Mouse (Mus musculus) forebrain, embryonic 11.5 days (tissue): ENCODE results near the gene Git2. TPM values are rescaled to one million over a fixed set of nuclear protein-coding genes. Genes with fewer than 3 reads are reported as not detected.

Experiments
- ATAC-seq: fragments of 200-750 bp; cut with Nextera tagmentation; replicated peaks from 2 replicates; pipeline ENCODE4 v1.8.0; 2017; ENCODE audit warnings: moderate TSS enrichment; ENCODE audit not compliant: low FRiP score
- DNase-seq: peaks from one replicate; pipeline ENCODE4 v3.0.0-alpha.2; 2017; ENCODE audit warnings: low spot score
- H3K27ac ChIP-seq: fragments of 300-500 bp; sonication (generic); 2 replicates; pipeline ENCODE4 v1.5.1; 2014; ENCODE audit warnings: low read depth, low read length
- H3K27me3 ChIP-seq: fragments of 300-500 bp; sonication (generic); 2 replicates; pipeline ENCODE4 v1.6.1; 2014; ENCODE audit warnings: mild to moderate bottlenecking, low read length, mixed read lengths; ENCODE audit not compliant: control insufficient read depth, insufficient read depth
- H3K36me3 ChIP-seq: fragments of 300-500 bp; sonication (generic); 2 replicates; pipeline ENCODE4 v1.6.1; 2014; ENCODE audit warnings: mild to moderate bottlenecking, low read length, moderate library complexity, mixed read lengths; ENCODE audit not compliant: control insufficient read depth, insufficient read depth
- H3K4me1 ChIP-seq: fragments of 300-500 bp; sonication (generic); replicated peaks from 2 replicates; pipeline ENCODE4 v1.6.1; 2014; ENCODE audit warnings: low read length, mixed read lengths; ENCODE audit not compliant: control insufficient read depth, insufficient read depth
- H3K4me2 ChIP-seq: fragments of 300-500 bp; sonication (generic); 2 replicates; pipeline ENCODE4 v1.6.1; 2014; ENCODE audit warnings: low read depth, mild to moderate bottlenecking, low read length, moderate library complexity, mixed read lengths; ENCODE audit not compliant: severe bottlenecking
- H3K4me3 ChIP-seq: fragments of 300-500 bp; sonication (generic); 2 replicates; pipeline ENCODE4 v1.5.1; 2014; ENCODE audit warnings: low read depth, low read length
- H3K9ac ChIP-seq: fragments of 300-500 bp; sonication (generic); 2 replicates; pipeline ENCODE4 v1.6.1; 2014; ENCODE audit warnings: low read length
- H3K9me3 ChIP-seq: fragments of 300-500 bp; sonication (generic); 2 replicates; pipeline ENCODE4 v1.6.1; 2016; ENCODE audit warnings: low read length, mixed read lengths; ENCODE audit not compliant: control insufficient read depth
- WGBS: fragments of 180-500 bp; shearing (Covaris S2); extraction: QIAGEN DNeasy Blood & Tissue Kit; methylation state at CpG from one replicate; pipeline ENCODE4 v1.1.7; 2014; 5-methylcytosine and 5-hydroxymethylcytosine counted together
- polyA plus RNA-seq: library from polyadenylated mRNA; unstranded; fragments of >200 nt; fragmentation: Nextera tagmentation; extraction: Ambion mirVana; gene quantifications from 2 replicates; pipeline ENCODE4 v1.2.1, GENCODE M21; 2014

The Git2 gene
- polyA plus RNA-seq, result 39.3 and 41.5 TPM in 2 replicates

- peaks cover 11% of the 10 kb centered on the region for H3K4me1 ChIP-seq
- no peak for ATAC-seq
- WGBS, result under 1% methylated on average over 42 of the region's 63 CpGs
These were observed at the start of gene Git2 for GRCm38 (mm10) chr5:114775056-114775979. Gene Git2 (minus strand): TSS chr5:114775517.

DNA sequence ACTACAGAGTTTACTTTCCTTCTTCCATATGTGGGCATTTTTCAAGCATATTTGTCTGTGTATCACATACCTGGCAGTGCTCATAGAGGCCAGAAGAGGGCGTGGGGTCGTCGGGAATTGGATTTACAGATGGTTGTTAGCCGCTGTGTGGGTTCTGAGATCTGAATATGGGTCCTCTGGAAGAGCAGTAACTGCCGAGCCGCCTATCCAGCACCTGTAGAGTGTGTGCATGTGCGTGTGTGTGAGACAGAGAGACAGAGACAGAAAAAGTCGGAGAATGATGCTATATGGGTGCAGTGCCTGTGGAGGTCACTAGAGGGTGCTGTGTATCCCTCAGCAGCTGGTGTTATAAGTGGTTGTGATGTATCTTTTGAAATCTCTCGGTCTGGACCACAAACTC is 48.9 kb upstream of the Git2 start:
- Histone ChIP-seq H3K9me3 (no peaks in the 10 kb centered on the region), H3K27me3 (no peaks in the 10 kb centered on the region), H3K36me3 (no peaks in the 10 kb centered on the region), H3K4me1 (no peaks in the 10 kb centered on the region; the same call in 1 of the 2 replicates), H3K9ac (no peak overlapping the region), H3K4me2 (no peak overlapping the region), H3K4me3 (no peak overlapping the region), H3K27ac (no peak overlapping the region)
- WGBS, result 19% methylated on average over 9 of the region's 9 CpGs
- ATAC-seq (peak; percentile 32; the same call in 1 of the 2 replicates), DNase-seq (no peak)

More at GRCm38 (mm10) chr5:114775056-114775979, at the start of gene Git2:
- H3K4me3 ChIP-seq, result peak within 1 kb of the TSS; percentile 98
- no peaks in the 10 kb centered on the region for H3K9me3 ChIP-seq
- no peaks in the 10 kb centered on the region for H3K27me3 ChIP-seq
- DNase-seq, result no peak
- no peaks in the 10 kb centered on the region for H3K36me3 ChIP-seq
- H3K9ac ChIP-seq, result peak within 1 kb of the TSS; percentile 79
- H3K27ac ChIP-seq, result peak within 1 kb of the TSS; percentile 73
- peak within 1 kb of the TSS; percentile 78 for H3K4me2 ChIP-seq

- Histone ChIP-seq H3K4me3 (peak within 1 kb of the TSS; percentile 74), H3K4me1 (no peaks in the 10 kb centered on the region; the same call in 1 of the 2 replicates), H3K36me3 (no peaks in the 10 kb centered on the region), H3K9ac (peak within 1 kb of the TSS; percentile 83), H3K27ac (peak within 1 kb of the TSS; percentile 72; the same call in 1 of the 2 replicates), H3K9me3 (no peaks in the 10 kb centered on the region), H3K4me2 (peak within 1 kb of the TSS; percentile 61), H3K27me3 (no peaks in the 10 kb centered on the region)
- peak; percentile 81 for ATAC-seq
- peak; percentile 96 for DNase-seq
- WGBS, result 8% methylated on average over 52 of the region's 53 CpGs
These were observed 47.7 kb upstream of the Git2 start, which contains the start of gene 1500011B03Rik for GRCm38 (mm10) chr5:114822796-114823688. Gene 1500011B03Rik (minus strand): TSS chr5:114823468.

DNA sequence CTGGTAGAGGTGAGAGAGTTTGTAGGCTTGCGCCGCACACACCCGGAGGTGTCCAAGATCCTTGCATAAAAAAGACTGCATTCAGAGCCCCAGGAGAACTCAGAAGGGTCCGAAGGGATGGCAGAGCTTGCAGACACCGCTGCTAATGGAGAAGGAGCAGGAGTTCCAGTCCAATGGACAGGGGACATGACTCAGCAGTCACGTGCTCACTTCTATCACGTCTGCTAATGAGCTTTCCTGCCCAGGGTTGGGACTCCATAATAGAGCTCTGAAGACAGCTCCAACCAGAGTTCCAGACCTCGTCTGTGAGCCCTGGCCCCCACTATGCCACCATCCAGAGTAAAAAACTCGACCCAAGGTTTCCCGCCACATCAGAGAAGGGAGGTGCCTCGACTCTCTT is 42.8 kb upstream of the Git2 start:
- H3K4me1 ChIP-seq, result no peaks in the 10 kb centered on the region
- H3K9ac ChIP-seq, result no peak overlapping the region
- H3K36me3 ChIP-seq, result no peaks in the 10 kb centered on the region
- 79% methylated on average over 10 of the region's 11 CpGs for WGBS
- ATAC-seq (no peak), DNase-seq (no peak)
- H3K27me3 ChIP-seq, result no peaks in the 10 kb centered on the region
- H3K4me2 ChIP-seq, result no peak overlapping the region
- H3K4me3 ChIP-seq, result no peak overlapping the region
- no peak overlapping the region for H3K27ac ChIP-seq
- no peaks in the 10 kb centered on the region for H3K9me3 ChIP-seq

DNA sequence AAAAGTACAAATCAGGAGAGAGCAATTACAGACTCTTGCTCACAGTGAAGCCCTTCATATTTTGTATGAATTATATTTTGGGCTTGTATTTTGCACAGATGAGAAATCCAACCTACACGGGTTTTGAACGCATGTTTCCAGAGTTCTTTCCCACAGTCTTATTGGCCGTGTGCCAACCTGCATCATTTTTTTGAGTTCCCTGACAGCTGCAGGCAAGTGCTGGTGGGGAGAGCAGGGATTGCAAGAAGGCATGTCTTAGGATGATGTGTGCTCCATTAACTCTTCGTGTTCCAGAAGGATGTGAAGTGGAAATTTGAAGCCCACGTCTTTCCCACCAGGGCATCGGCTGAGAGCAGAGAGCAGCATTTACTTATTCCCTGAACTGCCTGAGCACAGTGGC is 41.3 kb upstream of the Git2 start:
- 71% methylated on average over 6 of the region's 6 CpGs for WGBS
- ATAC-seq, result no peak
- no peak overlapping the region for H3K4me2 ChIP-seq

GRCm38 (mm10) chr5:114813525-114814181 is 38.3 kb upstream of the Git2 start:
- no peaks in the 10 kb centered on the region for H3K27me3 ChIP-seq
- under 1% methylated on average over 50 of the region's 50 CpGs for WGBS
- peak overlapping the region; percentile 58 for H3K4me2 ChIP-seq
- no peaks in the 10 kb centered on the region for H3K9me3 ChIP-seq
- H3K36me3 ChIP-seq, result peaks cover 2% of the 10 kb centered on the region; the same call in 1 of the 2 replicates
- no peaks in the 10 kb centered on the region for H3K4me1 ChIP-seq
- ATAC-seq (peak; percentile 96), DNase-seq (peak; percentile 95)
- H3K4me3 ChIP-seq, result peak overlapping the region; percentile 70
- peak overlapping the region; percentile 68; the same call in 1 of the 2 replicates for H3K27ac ChIP-seq
- H3K9ac ChIP-seq, result peak overlapping the region; percentile 85

More for the DNA sequence above, 41.3 kb upstream of the Git2 start:
- no peak overlapping the region for H3K9ac ChIP-seq
- no peaks in the 10 kb centered on the region for H3K9me3 ChIP-seq
- no peak overlapping the region for H3K4me3 ChIP-seq
- H3K27ac ChIP-seq, result no peak overlapping the region
- no peaks in the 10 kb centered on the region for H3K27me3 ChIP-seq
- H3K4me1 ChIP-seq, result no peaks in the 10 kb centered on the region
- no peak for DNase-seq
- H3K36me3 ChIP-seq, result no peaks in the 10 kb centered on the region

DNA sequence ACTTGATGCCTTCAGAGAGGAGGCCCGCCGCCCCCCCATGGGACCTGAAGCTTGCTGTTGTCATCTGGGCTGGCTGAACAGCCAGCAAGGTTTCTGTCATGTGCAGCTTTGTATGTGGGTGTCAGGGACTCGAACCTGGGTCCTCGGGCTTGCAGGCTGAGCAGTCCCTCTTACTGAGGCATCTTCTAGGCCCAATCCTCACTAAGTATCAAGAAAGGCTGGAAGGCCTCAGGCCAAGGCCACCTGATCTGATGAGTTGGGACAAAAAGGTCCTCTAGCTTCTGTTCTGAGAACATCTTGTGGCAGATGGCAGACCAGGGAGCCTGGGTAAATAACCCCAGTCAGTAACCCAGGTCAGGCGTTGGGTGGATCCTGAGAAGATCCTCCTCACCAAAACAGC is 34.5 kb upstream of the Git2 start:
- Histone ChIP-seq H3K4me2 (no peak overlapping the region), H3K4me1 (no peaks in the 10 kb centered on the region), H3K4me3 (no peak overlapping the region), H3K9ac (no peak overlapping the region), H3K9me3 (no peaks in the 10 kb centered on the region), H3K27me3 (no peaks in the 10 kb centered on the region), H3K27ac (no peak overlapping the region), H3K36me3 (peaks cover 4% of the 10 kb centered on the region; the same call in 1 of the 2 replicates)
- 92% methylated on average over 5 of the region's 5 CpGs for WGBS
- ATAC-seq, result no peak
- DNase-seq, result no peak
